Mouse (Mus musculus) heart, postnatal 0 days (tissue): ENCODE data around the gene Commd3. TPM values are rescaled to one million over a fixed set of nuclear protein-coding genes. Genes with fewer than 3 reads are reported as not detected.

Experiments used
- ATAC-seq: fragments of 200-750 bp; cut with Nextera tagmentation; 2 replicates; pipeline ENCODE4 v1.8.0; 2017; ENCODE audit warnings: low read depth, moderate number of reproducible peaks, moderate library complexity; ENCODE audit not compliant: insufficient read depth
- DNase-seq: peaks from one replicate; pipeline ENCODE4 v3.0.0-alpha.2; 2016; ENCODE audit warnings: low spot score
- H3K27ac ChIP-seq: fragments of 300-500 bp; sonication (generic); 2 replicates; pipeline ENCODE4 v1.5.1; 2014; ENCODE audit warnings: low read depth, mild to moderate bottlenecking
- H3K27me3 ChIP-seq: fragments of 300-500 bp; sonication (generic); 2 replicates; pipeline ENCODE4 v1.6.1; 2014; ENCODE audit warnings: low read length, mixed read lengths; ENCODE audit not compliant: control insufficient read depth, insufficient read depth
- H3K36me3 ChIP-seq: fragments of 300-500 bp; sonication (generic); replicated peaks from 2 replicates; pipeline ENCODE4 v1.6.1; 2014; ENCODE audit warnings: low read length, mixed read lengths; ENCODE audit not compliant: control insufficient read depth, insufficient read depth
- H3K4me1 ChIP-seq: fragments of 300-500 bp; sonication (generic); 2 replicates; pipeline ENCODE4 v1.6.1; 2014; ENCODE audit warnings: antibody characterized with exemption; ENCODE audit not compliant: control insufficient read depth, insufficient read depth
- H3K4me2 ChIP-seq: fragments of 300-500 bp; sonication (generic); 2 replicates; pipeline ENCODE4 v1.6.1; 2014; ENCODE audit warnings: low read depth, mild to moderate bottlenecking, low read length, moderate library complexity
- H3K4me3 ChIP-seq: fragments of 300-500 bp; sonication (generic); 2 replicates; pipeline ENCODE4 v1.5.1; 2014; ENCODE audit warnings: low read depth, low read length
- H3K9ac ChIP-seq: fragments of 300-500 bp; sonication (generic); replicated peaks from 2 replicates; pipeline ENCODE4 v1.6.1; 2014; ENCODE audit warnings: low read depth, low read length, mixed read lengths
- H3K9me3 ChIP-seq: fragments of 300-500 bp; sonication (generic); replicated peaks from 2 replicates; pipeline ENCODE4 v1.6.1; 2016; ENCODE audit warnings: low read length; ENCODE audit not compliant: control insufficient read depth
- CTCF ChIP-seq: IDR thresholded peaks from 2 replicates; pipeline ENCODE4 v1.5.1; 2016; ENCODE audit warnings: antibody characterized with exemption, control low read depth, low read depth
- EP300 ChIP-seq: IDR thresholded peaks from 2 replicates; pipeline ENCODE4 v1.6.1; 2016; ENCODE audit warnings: antibody characterized with exemption, low read depth
- WGBS: fragments of 180-500 bp; shearing (Covaris S2); extraction: QIAGEN DNeasy Blood & Tissue Kit; methylation state at CpG from one replicate; pipeline ENCODE4 v1.1.7; 2014; 5-methylcytosine and 5-hydroxymethylcytosine counted together
- polyA plus RNA-seq: library from polyadenylated mRNA; unstranded; fragments of >200 nt; fragmentation: Nextera tagmentation; extraction: Ambion mirVana; gene quantifications from 2 replicates; pipeline ENCODE4 v1.2.1, GENCODE M21; 2015
- total RNA-seq: library from RNA; depleted of rRNA; stranded (reverse); fragments of >200 nt; gene quantifications from 2 replicates; pipeline ENCODE4 v1.2.3, GENCODE M21; 2014; ENCODE audit warnings: low replicate concordance

The Commd3 gene
- total and polyA plus RNA-seq, 2 experiments from 2014 or later = 201 to 278 TPM

- WGBS = 16% methylated on average over 6 of the region's 6 CpGs
- TF ChIP-seq EP300 (no peak), CTCF (no peak)
- DNase-seq = no peak
Measured at GRCm38 (mm10) chr2:18688286-18688685, 16.1 kb downstream of the Commd3 start.

GRCm38 (mm10) chr2:18688708-18689063 lies 16.5 kb downstream of the Commd3 start:
- Histone ChIP-seq H3K9me3 (no peaks in the 10 kb centered on the region), H3K9ac (no peak overlapping the region), H3K27me3 (peaks cover 71% of the 10 kb centered on the region), H3K36me3 (peaks cover 6% of the 10 kb centered on the region), H3K4me2 (peak overlapping the region; percentile 66), H3K27ac (no peak overlapping the region), H3K4me1 (peaks cover 17% of the 10 kb centered on the region), H3K4me3 (peak overlapping the region; percentile 53)
- WGBS = 1% methylated on average over 45 of the region's 45 CpGs
- DNase-seq = peak; percentile 36
- peak; percentile 70 for ATAC-seq
- no peak for TF ChIP-seq CTCF
- TF ChIP-seq EP300 = no peak

More at GRCm38 (mm10) chr2:18688286-18688685, 16.1 kb downstream of the Commd3 start:
- Histone ChIP-seq H3K4me3 (peak overlapping the region; percentile 53), H3K9ac (no peak overlapping the region), H3K9me3 (no peaks in the 10 kb centered on the region), H3K27ac (no peak overlapping the region), H3K4me2 (peak overlapping the region; percentile 66), H3K27me3 (peaks cover 71% of the 10 kb centered on the region), H3K4me1 (peaks cover 14% of the 10 kb centered on the region), H3K36me3 (peaks cover 6% of the 10 kb centered on the region)
- ATAC-seq = no peak

- Histone ChIP-seq H3K36me3 (peaks cover 1% of the 10 kb centered on the region; the same call in 1 of the 2 replicates), H3K27me3 (peaks cover 71% of the 10 kb centered on the region), H3K27ac (no peak overlapping the region), H3K4me3 (peak overlapping the region; percentile 53), H3K9ac (0 out of 2 replicates have a peak overlapping the region, but pooled peaks have one; percentile 16), H3K4me1 (peaks cover 17% of the 10 kb centered on the region), H3K9me3 (no peaks in the 10 kb centered on the region), H3K4me2 (peak overlapping the region; percentile 66)
- TF ChIP-seq CTCF = no peak
- TF ChIP-seq EP300 = no peak
- peak; percentile 28 for DNase-seq
- peak; percentile 32 for ATAC-seq
- 1% methylated on average over 51 of the region's 51 CpGs for WGBS
Measured at GRCm38 (mm10) chr2:18689064-18689921, 17.1 kb downstream of the Commd3 start.

GRCm38 (mm10) chr2:18690055-18690691 lies 18.0 kb downstream of the Commd3 start:
- no peak for ATAC-seq
- H3K9me3 ChIP-seq = no peaks in the 10 kb centered on the region

GRCm38 (mm10) chr2:18690756-18691155 lies 18.6 kb downstream of the Commd3 start:
- Histone ChIP-seq H3K4me2 (peak overlapping the region; percentile 66; the same call in 1 of the 2 replicates), H3K27me3 (peaks cover 83% of the 10 kb centered on the region), H3K9ac (no peak overlapping the region), H3K4me1 (peaks cover 17% of the 10 kb centered on the region), H3K9me3 (no peaks in the 10 kb centered on the region), H3K36me3 (no peaks in the 10 kb centered on the region), H3K27ac (no peak overlapping the region), H3K4me3 (peak overlapping the region; percentile 53; the same call in 1 of the 2 replicates)
- ATAC-seq (no peak), DNase-seq (no peak)
- WGBS = 6% methylated on average over 9 of the region's 9 CpGs
- TF ChIP-seq CTCF = no peak
- TF ChIP-seq EP300 = no peak

More at GRCm38 (mm10) chr2:18690055-18690691, 18.0 kb downstream of the Commd3 start:
- Histone ChIP-seq H3K4me1 (peaks cover 17% of the 10 kb centered on the region), H3K4me3 (peak overlapping the region; percentile 53), H3K36me3 (no peaks in the 10 kb centered on the region), H3K4me2 (peak overlapping the region; percentile 66), H3K27ac (no peak overlapping the region), H3K27me3 (peaks cover 77% of the 10 kb centered on the region), H3K9ac (0 out of 2 replicates have a peak overlapping the region, but pooled peaks have one; percentile 16)
- TF ChIP-seq CTCF (no peak), EP300 (no peak)
- no peak for DNase-seq
- WGBS = under 1% methylated on average over 56 of the region's 58 CpGs
